Mouse (Mus musculus) layer of hippocampus, postnatal 36 days (tissue): ENCODE data around the gene Pax9. TPM values are rescaled to one million over a fixed set of nuclear protein-coding genes. Genes with fewer than 3 reads are reported as not detected.

Experiments
- DNase-seq, 2 experiments: peaks; one replicate each; pipeline ENCODE4 v3.0.0; 2022
- total RNA-seq, 2 experiments: library from RNA; stranded (reverse); gene quantifications; 2 replicates each; pipeline ENCODE4 v1.2.3; 2021

The Pax9 gene
- total RNA-seq: not detected

DNA sequence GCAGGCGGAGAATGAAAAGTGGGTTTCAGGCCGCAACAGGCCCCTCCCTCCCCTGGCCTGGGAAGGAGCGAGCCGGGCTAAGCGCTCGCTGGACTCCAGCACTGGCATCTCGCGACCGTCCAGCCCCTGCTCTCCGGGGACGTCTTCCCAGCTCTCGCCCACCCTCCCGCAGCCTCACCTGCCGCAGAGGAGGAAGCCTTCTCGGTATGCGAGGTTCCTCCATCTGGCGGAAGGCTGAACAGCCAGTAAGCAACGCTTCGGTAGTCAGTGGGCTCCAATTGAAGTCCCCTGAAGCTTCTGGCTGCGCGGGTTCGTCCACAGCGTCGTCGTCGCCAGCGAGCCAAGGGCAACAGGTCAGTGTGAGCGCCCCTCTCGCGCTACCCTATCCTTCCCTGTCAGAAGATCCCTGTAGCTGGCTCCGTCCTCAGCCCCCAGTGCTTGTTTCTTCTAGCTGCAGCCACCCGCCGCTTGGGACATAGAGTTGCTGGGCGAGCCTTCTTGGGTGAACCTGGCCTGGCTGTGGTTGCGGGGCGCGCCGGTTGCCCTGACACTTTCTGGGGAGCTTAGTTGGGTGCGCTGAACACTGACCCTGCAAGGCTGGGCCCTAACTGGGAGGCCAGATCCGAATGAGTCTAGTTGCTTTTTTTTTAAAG lies at the start of gene Pax9:
Pax9 (plus strand) TSS at position 341 of the 653 bp plus-strand sequence.
- DNase-seq: no peak

DNA sequence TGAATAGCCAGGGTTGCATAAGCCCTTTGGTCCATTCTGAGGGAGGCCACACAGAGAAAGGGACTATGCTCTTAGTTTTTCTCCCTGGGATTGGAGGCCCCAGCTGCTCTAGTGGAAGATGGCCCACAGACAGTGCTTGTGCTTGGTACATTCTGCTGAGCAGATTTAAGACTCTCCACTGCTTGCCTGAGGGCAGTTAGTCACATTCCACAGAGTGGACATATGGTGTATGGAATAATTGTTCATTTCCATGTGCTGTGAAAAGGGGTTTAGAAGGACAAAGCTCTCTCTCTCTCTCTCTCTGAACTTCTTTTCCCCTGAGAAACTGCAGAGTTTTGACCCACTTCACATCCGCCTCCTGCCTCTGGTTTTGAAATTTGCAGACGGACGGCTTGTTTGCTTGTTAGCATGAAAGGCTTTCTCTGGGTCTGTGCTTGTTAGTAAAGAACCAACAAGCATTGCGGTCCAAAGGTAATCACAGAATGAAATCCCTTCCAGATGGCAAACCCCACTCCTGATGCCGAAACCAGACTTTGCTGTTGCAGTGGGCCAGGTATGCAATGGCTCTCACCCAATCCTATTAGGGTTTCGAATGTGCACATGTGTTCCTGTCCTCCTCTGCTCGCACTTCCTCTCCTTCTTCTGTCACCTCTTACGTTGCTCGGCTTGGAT lies 22.0 kb upstream of the Pax9 start:
- DNase-seq: no peak

DNA sequence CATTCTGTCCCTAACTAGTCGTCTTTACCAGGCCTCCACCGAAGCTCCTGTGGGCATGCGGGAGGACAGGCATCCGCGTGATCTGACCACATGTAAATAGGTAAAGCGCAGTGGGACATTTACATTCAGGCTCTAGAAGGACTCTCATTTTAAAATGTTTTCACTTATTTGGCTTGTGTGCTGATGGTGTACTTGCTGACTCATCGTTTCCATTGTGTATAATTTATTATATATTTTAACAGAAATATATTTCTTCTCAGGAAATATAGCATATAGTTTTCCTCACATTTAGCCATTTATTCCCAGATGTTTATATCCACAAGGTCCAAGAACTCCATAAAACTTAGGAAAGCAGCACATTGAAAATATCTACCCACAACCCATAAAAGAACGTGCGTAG lies 20.8 kb upstream of the Pax9 start:
- DNase-seq: no peak

DNA sequence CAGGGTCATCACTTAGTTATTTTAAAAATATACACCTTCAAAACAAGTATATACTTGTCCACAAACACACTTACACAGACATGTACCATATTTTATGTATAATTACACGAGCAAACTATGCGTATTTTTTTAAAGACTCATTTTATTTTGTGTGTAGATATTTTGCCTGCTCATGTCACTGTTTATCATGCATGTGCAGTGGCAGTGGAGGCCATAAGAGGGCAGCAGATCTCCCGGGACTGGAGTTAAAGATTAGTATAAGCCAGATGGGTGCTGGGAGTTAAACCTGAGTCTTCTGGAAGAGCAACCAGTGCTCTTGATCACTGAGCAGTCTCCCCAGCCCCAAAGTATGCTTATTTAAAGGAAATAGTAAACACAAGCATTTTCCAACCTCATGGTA lies 16.8 kb upstream of the Pax9 start:
- DNase-seq: no peak

DNA sequence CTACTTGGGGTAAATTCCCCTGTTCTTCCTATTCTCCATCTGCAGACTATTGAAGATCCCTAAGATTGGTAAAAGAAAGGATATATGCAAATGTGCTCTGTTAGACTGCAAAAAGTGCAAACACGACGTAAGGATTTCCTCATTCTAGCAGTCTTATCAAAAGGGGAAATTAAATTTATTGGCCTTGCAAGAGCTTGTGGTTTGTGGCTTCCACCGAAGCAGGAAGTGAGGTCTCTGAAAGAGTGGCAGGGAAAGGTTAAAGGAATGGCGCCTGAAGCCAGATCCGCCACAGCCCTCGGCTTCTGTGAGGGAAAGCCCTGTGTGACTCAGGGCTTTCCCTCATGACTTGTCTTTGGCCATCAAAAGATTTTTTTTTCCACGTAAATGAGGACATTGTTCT lies 13.9 kb upstream of the Pax9 start:
- DNase-seq: no peak

DNA sequence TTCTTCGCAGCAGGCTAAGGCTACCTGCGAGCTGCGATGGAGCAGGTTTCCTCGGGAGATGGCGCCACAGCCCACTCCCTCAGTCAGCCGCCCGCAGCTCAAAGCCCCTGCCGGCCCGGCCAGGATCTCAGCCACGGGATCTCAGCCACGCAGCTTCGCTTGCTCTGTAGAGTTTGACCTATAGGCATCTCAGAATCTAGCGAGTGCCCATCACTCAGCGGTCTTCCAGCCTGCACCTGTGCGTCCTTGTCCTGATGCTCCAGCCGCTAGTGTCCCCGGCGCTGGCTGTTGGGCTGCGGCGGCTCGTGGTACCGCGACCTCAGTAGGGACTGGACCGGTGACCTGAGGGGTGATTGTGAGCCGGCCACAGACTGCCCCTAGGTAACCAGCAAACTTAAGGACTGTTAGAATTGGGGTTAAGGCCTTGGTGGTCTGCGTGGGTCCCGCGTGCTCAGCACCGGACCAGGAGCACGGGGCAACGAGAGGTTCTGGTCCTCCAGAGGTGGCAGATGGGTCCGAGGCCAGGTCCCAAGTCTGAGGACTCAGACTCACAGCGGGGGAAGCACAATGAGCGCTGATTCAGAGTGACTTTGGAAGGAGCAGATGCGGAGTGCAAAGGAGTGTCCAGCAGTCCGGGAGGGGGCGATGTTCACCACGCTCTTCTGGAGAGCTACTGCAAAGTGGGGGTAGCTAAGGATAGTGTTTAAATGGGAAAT lies 10.3 kb upstream of the Pax9 start:
- DNase-seq: no peak

DNA sequence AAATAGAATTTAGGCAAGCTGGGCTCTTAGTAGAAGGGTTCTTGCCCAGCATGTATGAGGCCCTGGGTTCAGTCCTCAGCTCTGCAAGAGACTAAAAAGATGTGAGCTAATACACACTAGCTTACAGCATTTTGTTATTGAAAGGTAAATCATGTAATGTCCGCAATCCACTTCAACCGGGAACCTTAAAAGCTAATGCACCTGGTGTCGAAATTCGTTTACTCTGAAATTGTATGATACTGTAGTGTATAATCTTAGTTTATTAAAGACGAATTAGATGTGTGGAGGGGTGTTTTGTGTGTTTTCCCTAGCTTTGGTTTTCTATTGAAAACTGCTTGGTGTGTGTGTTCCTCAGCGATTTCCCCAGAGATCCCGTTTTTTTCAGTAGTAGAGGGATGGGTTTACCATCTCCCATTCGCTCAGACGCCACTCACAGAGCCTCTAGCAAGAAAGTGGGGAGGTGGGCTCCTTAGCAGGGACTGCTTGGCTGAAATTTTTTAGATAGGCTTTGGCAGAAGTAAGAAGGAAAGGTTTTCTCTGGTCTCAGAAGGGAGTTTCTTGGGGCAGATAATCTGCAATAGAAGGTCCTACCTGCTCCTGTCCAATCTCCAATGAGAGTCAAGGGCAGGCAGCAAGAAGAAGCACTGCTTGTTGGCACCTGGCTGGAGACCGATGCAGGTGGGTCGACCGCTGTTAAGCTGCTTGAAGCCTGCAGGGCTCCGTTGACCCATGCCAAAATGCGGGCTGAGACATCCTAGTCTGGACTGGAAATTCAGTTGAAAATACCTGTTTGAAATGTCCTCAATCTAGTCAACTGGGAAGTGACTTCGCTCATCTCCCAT lies 3.7 kb upstream of the Pax9 start:
- no peak for DNase-seq

DNA sequence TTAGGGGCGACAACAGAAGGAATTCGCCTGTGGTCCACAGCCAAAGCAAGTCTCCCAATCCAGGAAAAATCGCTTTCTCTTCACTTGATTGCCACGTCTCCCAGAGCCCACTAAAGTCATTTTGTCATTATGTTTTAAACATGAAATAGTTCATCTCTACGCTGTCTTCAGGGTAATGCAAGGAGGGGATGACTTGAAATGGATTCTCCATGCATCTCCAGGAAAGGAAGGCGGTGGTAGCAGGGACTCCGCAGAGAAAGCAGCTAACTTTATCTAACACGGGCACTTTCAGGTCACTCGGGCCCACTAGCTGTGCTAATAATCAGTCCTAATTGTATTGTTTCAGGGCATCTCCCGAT lies 3.1 kb upstream of the Pax9 start:
- DNase-seq: no peak

DNA sequence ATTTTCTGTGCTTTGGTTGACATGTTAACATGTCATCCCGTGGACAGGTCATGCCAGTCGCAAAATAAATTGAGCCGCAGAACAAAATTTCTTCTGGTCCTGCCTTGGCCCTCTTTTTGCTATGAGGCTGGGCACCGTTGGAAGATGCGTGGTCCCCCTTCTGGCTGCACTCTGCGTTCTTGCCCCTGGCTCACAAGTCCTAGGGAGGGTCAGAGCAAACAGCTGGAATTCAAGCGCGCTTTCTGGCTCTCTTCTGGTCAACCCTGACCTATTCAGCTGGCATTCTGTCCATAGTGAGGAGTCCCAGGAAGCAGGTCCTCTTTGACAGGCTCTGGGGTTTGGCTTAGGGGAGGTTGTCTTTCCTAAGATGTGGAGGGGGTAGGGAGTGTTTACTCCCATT lies 2.6 kb upstream of the Pax9 start:
- no peak for DNase-seq

DNA sequence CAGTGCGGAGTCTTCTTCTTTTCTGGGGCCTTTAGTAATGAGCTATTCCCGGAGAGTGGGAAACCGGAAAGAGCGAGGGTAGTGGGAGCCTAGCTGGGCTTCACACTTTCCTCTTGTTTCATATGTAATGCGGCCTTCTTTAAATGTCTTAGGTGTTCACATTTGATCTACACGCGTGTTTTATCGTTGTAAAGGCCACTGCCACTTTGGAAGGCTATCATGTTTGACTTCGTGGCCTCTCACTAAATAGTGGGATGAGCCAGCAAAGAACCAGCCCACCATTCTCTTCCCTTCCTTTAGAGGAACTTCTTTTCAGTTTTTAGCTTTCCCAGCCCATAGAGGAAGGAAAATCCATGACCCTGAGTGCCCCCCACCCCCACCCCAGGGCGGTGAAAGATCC lies 2.2 kb upstream of the Pax9 start:
- no peak for DNase-seq

DNA sequence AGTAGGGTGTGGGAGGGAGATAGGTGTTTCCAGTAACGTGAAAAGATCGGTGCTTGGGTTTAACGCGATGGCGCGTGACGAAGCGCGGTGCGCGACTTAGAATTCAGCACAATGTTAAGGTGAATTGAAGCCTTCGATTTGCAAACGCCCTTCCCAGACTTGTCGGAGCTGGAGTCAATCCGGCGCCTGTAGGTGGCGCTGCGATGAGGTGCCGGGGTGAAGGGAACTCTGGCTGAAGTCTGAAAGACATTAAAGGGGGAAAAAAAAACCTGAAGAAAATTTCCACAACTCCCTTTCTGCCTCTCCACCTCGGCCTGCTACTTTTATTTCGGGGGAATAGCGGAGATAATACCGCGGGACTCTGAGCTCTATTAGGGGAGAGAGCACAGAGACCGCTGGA lies 1.8 kb upstream of the Pax9 start:
- DNase-seq: no peak

DNA sequence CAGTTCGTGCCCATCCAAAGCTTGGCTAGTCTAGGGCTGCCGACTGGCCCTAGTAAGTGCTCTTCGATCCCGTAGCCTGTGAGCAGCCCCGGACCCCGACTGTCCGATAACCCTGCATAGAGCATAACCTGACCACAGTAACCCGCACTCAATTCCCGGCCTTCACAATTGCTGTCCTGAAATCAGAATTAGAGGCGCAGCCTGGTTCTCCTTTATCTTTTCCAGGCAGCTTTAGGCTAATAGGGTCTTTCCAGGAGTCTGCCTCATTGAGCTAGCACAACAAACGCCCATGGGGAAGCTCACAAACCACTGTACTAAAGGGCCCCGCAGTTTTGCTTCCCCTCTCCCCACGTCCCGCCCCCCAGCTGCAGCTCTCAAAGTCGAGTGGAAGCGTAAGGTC lies 1.2 kb upstream of the Pax9 start:
- DNase-seq: no peak

DNA sequence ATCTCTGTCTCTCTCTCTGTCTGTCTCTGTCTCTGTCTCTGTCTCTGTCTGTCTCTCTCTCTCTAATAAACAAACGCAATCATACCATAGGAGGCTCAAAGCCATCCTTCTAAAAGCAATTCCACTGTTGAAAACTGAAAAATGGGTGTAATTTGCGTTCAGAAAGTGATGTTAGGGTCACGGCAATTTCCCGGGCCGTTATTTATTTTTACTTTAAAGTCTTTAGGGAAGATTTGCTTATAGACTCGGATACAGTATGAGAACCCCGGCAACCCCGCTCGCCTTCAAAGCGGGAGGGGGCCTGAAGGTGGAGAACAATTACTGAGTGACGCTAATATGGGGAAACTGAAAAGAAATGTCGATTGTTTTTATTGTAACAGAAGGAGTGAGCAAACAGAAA lies 566 bp upstream of the Pax9 start:
- DNase-seq: no peak

DNA sequence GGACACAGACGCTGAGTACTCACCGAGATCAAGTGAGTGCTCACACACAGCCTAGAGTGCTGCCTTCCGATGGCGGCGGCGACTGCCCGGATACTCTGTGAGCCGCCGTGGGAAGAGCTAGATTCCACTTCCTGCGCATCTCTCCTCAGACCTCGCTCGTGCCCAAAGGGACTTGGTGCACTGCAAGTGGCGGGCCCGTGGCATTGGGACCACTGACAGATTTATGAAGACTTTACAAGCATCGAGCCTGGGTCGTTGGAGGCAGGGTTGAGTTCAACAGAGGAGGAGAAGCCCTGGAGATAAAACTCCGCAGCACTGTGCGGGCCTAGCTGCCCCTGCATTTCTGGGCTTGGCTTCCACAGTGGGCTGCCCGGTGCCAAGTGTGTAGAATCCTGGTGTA lies 969 bp downstream of the Pax9 start:
- no peak for DNase-seq

DNA sequence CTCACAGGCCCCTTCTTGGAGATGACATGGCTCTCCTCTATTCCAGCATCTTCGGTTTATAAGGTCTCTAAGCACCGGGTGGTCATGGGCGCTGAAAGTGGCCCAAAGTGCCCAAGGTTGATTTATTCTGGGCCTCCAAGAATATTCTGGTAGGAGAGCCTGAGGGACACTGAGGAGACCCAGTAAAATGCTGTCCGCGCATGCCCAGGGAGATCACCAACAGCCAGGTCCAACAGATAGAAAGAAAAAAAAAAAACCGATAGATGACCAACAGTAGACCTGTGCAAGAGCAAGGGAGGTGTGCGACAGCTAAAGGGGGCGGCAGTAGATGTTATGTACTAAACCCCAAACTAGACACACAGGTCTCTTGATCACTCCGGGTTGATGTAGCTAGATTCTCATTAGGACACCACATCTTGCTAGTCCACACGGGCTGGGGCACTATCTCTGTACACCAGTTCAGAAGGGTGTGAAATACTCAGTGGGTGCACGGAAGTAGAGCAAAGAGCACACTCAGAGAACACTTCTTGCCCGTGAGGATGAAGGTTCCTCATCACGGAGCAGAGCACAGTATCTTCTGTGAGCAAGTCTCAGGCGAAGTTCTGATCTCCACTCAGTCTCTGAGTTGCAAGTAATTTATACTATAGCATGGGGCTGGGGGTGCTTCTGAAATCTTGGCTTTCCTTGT lies 2.0 kb downstream of the Pax9 start:
- no peak for DNase-seq

DNA sequence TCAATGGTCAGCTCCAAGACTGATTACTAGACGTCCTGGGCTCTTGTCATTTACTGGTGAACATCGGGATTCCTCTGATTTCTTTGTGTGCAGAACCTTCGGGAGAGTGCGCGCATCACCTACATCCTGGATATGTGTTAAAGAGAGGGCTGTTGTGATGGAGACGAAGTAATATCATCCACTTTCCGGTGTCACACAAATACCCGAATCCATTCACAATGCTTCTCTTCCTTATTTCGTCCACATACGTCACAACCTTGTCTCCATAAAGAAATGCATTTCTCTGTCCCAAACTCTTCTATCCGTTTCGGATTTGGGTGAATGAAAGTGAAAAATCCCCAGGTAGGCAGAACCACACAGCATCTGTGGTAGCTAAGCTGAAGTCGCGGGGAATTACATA lies 2.8 kb downstream of the Pax9 start:
- DNase-seq: no peak

DNA sequence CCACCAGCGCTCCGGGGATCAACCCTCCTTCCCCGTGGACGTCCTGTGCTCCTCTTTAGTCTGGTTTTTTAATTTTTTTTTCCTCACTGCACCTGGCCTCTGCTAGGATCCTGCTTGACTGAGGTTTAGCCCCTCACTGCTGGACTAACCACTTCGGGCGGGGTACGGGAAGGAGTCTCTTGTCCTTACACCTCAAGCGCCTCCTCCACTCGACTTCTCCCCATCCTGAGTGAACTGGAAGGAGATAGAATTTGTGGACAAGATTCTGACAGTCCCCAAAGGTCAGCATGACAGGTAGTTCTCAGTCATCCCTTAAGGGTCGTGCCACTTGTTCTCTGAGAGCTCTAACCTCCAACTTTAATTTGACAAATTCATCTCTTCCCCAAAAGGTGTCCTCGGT lies 3.4 kb downstream of the Pax9 start:
- no peak for DNase-seq

DNA sequence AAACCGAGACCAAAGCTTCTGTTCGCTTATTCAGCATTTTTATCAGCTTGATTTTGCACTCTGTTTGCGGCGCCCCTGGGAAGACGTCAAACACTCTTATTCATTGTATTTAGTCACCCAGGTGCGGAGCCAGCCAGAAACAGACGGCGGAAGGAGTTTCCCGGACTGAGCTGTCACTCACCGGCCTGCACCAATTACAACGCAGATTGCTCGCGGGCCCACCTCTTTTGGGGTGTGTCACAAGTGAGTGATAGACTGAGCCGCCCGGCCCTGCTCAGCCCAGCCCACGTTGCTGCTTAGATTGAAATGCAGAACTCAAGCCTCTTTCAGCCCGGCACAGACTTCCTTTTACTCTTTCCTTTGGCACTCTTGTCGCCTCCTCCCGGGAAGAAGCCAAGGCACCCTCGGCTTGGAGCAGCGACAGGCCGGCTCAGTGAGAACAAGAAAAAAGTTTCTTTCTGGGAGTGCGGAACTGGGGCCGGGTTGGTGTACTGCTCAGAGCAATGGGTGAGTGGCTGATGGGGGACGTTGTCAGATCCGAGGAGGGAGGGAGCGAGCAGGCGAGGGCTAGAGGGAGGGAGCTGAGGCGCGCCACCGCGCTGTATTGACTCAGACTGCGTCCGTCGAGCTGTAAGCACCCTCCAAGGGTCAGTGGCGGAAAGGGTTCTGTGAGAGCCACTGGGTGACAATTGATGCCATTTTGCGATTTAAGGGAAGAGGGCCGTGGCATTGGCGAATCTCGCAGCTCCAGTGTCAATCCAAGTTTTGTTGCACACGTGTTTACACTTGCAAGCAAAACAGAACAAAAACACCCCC lies 4.0 kb downstream of the Pax9 start:
- DNase-seq: no peak

DNA sequence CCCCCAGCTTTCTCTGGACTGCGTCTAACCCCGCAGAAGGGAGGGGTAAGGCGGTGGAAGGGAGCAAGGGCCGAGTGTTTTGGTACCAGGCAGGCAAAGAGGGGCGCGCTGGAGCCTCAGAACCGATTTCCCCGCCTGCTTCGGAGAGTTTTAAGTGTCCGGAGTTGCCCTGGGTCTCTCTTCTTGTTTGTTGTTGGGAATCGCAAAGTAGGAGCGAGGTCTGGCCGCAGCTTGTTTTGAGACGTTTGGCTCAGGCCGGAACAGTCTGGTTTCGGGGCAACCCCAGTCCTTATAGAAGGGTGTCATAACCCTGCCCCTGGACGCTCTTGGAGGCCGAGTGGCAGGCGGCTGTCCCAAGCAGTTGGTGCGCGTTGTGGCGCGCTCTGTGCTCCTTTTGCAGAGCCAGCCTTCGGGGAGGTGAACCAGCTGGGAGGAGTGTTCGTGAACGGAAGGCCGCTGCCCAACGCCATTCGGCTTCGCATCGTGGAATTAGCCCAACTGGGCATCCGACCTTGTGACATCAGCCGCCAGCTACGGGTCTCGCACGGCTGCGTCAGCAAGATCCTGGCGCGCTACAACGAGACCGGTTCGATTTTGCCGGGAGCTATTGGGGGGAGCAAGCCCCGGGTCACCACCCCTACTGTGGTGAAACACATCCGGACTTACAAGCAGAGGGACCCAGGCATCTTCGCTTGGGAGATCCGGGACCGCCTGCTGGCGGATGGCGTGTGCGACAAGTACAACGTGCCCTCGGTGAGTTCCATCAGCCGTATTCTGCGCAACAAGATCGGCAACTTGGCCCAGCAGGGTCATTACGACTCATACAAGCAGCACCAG lies 4.8 kb downstream of the Pax9 start:
- no peak for DNase-seq

DNA sequence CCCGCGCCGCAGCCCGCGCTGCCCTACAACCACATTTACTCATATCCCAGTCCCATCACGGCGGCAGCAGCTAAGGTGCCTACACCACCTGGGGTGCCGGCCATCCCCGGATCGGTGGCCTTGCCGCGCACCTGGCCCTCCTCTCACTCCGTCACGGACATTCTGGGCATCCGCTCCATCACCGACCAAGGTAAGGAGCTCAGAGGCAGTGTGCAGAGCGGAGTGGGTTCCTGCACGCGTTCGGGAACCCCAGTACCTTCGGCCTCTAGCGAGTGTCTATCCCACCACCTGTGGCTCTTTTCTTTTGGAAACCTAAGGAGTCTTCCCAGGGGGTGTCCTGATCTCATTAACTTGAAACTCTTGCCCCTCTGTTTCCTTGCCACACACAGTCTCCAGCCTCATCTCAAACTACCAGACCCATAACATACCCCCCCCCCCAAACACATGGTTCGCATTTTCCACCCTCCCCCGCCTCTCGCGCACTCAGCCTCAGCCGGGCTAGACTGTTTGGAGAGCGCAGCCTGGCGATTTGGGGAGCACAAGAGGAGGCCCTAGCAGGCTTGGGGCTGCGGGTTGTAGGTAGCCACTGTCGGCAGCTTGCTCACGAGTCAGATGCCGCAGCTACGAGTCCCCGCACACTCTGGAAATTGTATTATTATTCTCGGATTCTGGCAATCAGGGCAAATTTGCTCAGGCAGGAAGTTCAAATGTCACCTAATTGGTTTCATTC lies 5.6 kb downstream of the Pax9 start:
- no peak for DNase-seq
